Mouse (Mus musculus): ENCODE data around the gene Cux1.

DNA sequence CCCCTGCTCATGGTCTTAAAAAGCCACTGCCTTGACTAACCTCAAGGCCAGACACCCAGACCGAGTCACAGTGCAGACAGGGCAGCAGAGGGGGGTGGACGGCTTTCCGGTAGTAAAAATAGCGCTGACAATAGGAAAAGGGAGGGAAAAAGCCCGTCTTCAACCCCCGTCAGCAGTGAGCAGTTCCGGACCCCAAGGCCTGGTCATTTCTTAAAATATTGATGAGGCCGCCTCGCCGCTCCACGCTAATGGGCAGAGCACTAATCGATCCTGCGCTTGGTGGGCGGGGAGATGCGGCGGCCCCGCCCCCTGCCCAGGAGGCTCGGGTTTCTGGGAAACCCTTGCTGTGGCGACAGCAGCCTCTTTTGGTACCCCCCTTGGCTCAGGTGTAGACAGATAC is 329.7 kb downstream of the Cux1 start:
- TF ChIP-seq CTCF (IDR thresholded peaks at IDR 0.05; ENCODE audit: low read depth, low read length) (no peak), POLR2A (IDR thresholded peaks at IDR 0.05; ENCODE audit: borderline replicate concordance, low read depth, low read length) (no peak)
